Mouse (Mus musculus): ENCODE measurements around the gene Ggta1. TPM values are rescaled to one million over a fixed set of nuclear protein-coding genes. Genes with fewer than 3 reads are reported as not detected.

Ggta1 gene
- polyA plus RNA-seq, 1 experiment from 2014 or later = 33.5 TPM

DNA sequence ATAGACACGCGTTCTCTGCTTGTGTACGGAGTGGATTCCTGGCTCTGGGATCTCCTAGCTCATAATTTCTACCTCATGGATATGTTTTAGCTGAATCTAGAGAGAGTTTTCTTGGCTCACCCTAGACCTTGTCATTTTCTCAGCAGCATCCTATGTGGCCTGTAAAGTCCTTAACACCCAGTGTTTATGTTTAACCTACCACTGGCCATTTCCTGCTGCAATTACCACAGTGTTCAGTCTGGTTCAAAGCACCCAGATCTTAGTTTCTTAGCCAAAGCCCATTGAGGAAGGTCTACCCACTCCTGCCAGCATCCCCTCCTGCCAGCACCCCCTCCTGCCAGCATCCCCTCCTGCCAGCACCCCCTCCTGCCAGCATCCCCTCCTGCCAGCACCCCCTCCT, 50.2 kb downstream of the Ggta1 start:
- H3K27ac ChIP-seq (replicated peaks) = no peak overlapping the region
- ATAC-seq (ENCODE audit: insufficient number of reproducible peaks, low FRiP score, low TSS enrichment, low read depth) = no peak
- peaks cover 23% of the 10 kb centered on the region; the same call in 1 of the 2 replicates for H3K36me3 ChIP-seq
- H3K4me3 ChIP-seq (replicated peaks) = no peak overlapping the region
- H3K4me1 ChIP-seq = no peaks in the 10 kb centered on the region
- no peaks in the 10 kb centered on the region for H3K27me3 ChIP-seq
- 90% methylated on average over 3 of the region's 3 CpGs for WGBS
- no peak overlapping the region for H3K9ac ChIP-seq
- no peak overlapping the region for H3K4me2 ChIP-seq (replicated peaks)
- no peaks in the 10 kb centered on the region for H3K9me3 ChIP-seq (replicated peaks)

DNA sequence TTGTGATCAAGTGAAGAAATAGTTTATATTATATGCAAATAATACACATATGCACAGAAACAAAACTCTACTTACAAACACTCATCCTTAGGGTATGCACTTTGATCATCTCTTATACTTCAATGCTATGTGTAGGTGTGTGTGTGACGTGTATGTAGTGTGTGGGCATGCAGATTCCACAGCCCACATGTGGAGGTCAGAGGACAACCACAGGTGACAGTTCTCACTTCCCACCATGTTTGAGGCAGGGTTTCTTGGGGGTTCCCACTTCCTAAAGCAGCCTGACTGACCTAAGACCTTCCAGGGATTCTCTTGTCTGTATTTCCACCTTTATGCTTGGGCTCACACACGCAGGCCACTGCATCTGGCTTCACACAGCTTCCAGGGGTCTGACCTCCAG, 50.8 kb downstream of the Ggta1 start:
- WGBS = 78% methylated on average over 2 of the region's 2 CpGs
- Histone ChIP-seq H3K9me3 (replicated peaks) (no peaks in the 10 kb centered on the region), H3K4me2 (replicated peaks) (no peak overlapping the region), H3K27ac (replicated peaks) (no peak overlapping the region), H3K36me3 (peaks cover 24% of the 10 kb centered on the region; the same call in 1 of the 2 replicates), H3K27me3 (no peaks in the 10 kb centered on the region), H3K4me3 (replicated peaks) (no peak overlapping the region), H3K9ac (no peak overlapping the region), H3K4me1 (no peaks in the 10 kb centered on the region)
- ATAC-seq (ENCODE audit: insufficient number of reproducible peaks, low FRiP score, low TSS enrichment, low read depth) = no peak

DNA sequence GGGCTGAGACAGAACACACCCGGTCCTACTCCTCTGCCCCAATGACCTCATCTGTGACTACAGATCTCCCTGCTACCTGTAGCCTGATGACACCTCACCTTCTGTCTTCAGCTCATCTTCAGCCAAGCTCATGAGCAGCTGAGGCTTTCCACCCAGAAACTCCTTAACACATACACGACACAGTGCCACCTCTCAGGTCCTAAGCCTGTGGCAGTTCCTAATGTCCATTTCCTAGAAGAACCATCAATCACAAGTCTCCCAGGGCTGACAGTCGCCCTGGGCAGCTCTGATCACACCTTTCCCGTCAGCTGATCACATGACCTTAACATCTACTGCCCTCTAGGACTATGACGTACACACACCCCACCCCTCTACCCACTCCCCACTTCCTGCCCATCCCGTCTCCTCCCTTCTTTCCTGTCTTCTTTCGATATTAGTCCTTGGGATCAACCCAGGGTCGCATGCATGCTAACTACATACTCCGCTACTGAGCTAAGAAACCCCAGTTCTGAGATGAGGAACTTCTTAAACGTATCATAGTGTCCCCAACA, 51.3 kb downstream of the Ggta1 start:
- Histone ChIP-seq H3K27me3 (no peaks in the 10 kb centered on the region), H3K9ac (no peak overlapping the region), H3K36me3 (peaks cover 30% of the 10 kb centered on the region; the same call in 1 of the 2 replicates), H3K4me2 (replicated peaks) (no peak overlapping the region), H3K4me1 (no peaks in the 10 kb centered on the region), H3K9me3 (replicated peaks) (no peaks in the 10 kb centered on the region), H3K4me3 (replicated peaks) (no peak overlapping the region), H3K27ac (replicated peaks) (no peak overlapping the region)
- 70% methylated on average over 10 of the region's 10 CpGs for WGBS
- no peak for ATAC-seq (ENCODE audit: insufficient number of reproducible peaks, low FRiP score, low TSS enrichment, low read depth)

DNA sequence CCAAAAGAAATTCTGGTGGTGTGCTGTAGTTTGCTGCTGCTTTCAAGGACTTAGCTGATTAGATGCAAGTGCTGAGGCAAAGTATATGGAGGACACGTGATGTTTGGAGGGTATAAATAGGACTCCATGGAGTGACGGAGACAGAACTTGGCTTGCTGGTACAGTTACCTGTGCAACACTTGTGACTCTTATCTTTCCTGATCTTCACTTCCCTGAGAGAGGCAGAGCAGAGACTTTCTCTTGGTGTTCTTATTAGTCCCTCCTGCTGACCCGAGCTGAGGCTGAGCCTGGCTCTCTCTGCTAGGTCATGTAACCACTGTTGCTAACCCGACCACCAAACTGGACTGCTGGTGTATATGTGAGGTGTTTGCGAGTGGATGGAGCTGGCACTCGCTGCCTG, 53.6 kb downstream of the Ggta1 start:
- Histone ChIP-seq H3K9me3 (replicated peaks) (no peaks in the 10 kb centered on the region), H3K36me3 (peaks cover 37% of the 10 kb centered on the region; the same call in 1 of the 2 replicates), H3K4me2 (replicated peaks) (no peak overlapping the region), H3K27me3 (no peaks in the 10 kb centered on the region), H3K4me1 (no peaks in the 10 kb centered on the region), H3K4me3 (replicated peaks) (no peak overlapping the region), H3K9ac (no peak overlapping the region), H3K27ac (replicated peaks) (no peak overlapping the region)
- 91% methylated on average over 6 of the region's 6 CpGs for WGBS
- ATAC-seq (ENCODE audit: insufficient number of reproducible peaks, low FRiP score, low TSS enrichment, low read depth) = no peak

DNA sequence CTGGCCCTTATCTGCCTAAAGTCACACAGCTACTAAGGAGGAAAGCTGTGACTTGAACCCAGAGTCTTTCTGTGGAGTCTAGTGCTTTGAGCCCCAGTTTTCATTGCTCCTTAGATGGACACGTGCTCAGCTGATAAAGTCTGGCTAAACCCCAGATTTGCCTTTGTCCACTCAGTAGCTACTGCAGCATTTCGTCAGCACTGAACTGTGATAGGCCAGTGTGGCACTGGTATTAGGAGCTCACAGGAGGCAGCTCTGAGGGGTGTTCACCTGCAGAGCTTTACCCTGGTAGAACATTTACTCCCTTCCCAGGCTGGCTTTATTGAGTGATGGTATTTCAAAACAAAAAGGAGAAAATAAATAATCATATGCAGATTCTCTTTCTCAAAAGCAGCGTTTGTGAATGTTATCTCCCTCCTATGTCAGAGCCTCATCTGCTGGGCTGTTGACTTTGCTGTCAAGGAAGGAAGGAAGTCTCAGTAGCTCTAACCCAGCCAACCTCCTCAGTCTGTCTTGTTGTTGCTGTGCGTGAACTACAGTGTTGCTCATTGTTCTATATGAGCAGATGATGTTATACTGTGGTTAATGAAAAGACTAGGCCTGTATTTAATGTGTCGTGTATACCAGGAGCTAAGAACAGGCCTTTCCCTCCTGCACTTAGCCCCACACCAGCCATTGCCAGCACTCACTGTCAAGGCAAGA, 54.5 kb downstream of the Ggta1 start:
- Histone ChIP-seq H3K9ac (no peak overlapping the region), H3K9me3 (replicated peaks) (no peaks in the 10 kb centered on the region), H3K4me1 (no peaks in the 10 kb centered on the region), H3K36me3 (peaks cover 40% of the 10 kb centered on the region; the same call in 1 of the 2 replicates), H3K4me3 (replicated peaks) (no peak overlapping the region), H3K27me3 (no peaks in the 10 kb centered on the region), H3K4me2 (replicated peaks) (no peak overlapping the region), H3K27ac (replicated peaks) (no peak overlapping the region)
- 73% methylated on average over 5 of the region's 5 CpGs for WGBS
- ATAC-seq (ENCODE audit: insufficient number of reproducible peaks, low FRiP score, low TSS enrichment, low read depth) = no peak

DNA sequence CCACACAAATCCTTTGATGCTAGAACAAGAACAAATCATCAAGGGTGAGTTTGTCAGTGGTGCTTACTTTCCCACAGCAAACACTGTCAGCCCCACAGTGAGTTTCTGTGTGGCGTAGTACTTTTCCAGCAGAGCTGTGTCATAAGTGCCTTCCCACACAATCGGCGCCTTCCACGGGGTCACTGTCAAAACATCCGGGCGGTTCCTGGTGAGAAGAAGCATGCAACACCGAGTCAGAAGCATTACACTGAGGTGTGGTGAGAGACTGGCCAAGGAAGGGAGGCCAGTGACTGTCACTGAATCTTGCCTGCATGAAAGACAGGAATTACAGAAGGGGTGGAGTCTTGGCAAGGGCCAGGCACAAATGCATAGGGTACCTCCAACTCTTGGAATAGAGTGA, 55.2 kb downstream of the Ggta1 start:
- peaks cover 40% of the 10 kb centered on the region; the same call in 1 of the 2 replicates for H3K36me3 ChIP-seq
- H3K4me1 ChIP-seq = no peaks in the 10 kb centered on the region
- no peak overlapping the region for H3K9ac ChIP-seq
- no peak overlapping the region for H3K4me3 ChIP-seq (replicated peaks)
- no peaks in the 10 kb centered on the region for H3K27me3 ChIP-seq
- no peak overlapping the region for H3K4me2 ChIP-seq (replicated peaks)
- no peaks in the 10 kb centered on the region for H3K9me3 ChIP-seq (replicated peaks)
- ATAC-seq (ENCODE audit: insufficient number of reproducible peaks, low FRiP score, low TSS enrichment, low read depth) = no peak
- H3K27ac ChIP-seq (replicated peaks) = no peak overlapping the region
- 82% methylated on average over 7 of the region's 7 CpGs for WGBS

DNA sequence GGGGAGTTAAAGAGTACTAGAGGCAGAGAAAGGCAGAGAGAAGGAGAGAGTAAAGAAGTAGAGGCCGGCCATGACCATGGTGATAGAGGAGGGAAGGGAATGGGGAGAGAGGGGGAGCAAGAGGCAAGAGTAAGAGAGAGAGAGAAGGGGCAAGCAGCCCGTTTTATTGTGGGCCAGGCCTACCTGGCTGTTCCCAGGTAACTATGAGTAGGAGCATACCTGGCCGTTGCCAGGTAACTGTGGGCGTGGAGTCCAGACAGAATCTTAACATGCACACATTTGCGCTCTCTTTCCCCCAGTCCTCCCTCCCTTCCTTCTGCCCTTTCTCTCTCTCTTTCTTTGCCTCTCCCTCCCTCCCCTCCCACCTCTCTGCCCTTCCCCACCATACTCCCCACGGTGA, 55.8 kb downstream of the Ggta1 start:
- WGBS = 77% methylated on average over 6 of the region's 6 CpGs
- ATAC-seq (ENCODE audit: insufficient number of reproducible peaks, low FRiP score, low TSS enrichment, low read depth) = no peak
- no peaks in the 10 kb centered on the region for H3K9me3 ChIP-seq (replicated peaks)
- H3K27me3 ChIP-seq = no peaks in the 10 kb centered on the region
- H3K36me3 ChIP-seq = peaks cover 39% of the 10 kb centered on the region
- H3K9ac ChIP-seq = no peak overlapping the region
- H3K4me1 ChIP-seq = no peaks in the 10 kb centered on the region
- no peak overlapping the region for H3K27ac ChIP-seq (replicated peaks)
- no peak overlapping the region for H3K4me2 ChIP-seq (replicated peaks)
- no peak overlapping the region for H3K4me3 ChIP-seq (replicated peaks)

DNA sequence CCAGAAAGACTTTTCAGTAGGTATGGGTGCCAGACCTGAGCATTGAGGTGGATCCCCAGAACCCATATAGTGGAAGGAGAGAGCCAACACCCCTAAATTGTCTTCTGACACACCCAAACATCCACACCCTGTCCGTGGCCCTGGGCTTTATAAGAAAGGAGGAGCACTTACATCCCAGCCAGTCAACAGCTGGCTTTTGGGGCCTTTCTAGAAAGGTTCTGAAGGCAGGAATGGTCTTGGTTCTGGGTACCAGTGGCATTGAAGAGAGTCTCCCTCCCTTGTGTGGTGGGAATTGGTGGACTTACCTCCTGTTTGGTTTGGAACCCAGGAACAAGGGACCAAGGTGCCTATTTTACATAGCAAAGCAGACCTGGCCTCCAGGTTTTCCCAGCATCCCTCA, 56.4 kb downstream of the Ggta1 start:
- no peak overlapping the region for H3K9ac ChIP-seq
- peaks cover 44% of the 10 kb centered on the region for H3K36me3 ChIP-seq
- no peaks in the 10 kb centered on the region for H3K27me3 ChIP-seq
- no peak overlapping the region for H3K4me3 ChIP-seq (replicated peaks)
- no peak overlapping the region for H3K27ac ChIP-seq (replicated peaks)
- H3K9me3 ChIP-seq (replicated peaks) = no peaks in the 10 kb centered on the region
- ATAC-seq (ENCODE audit: insufficient number of reproducible peaks, low FRiP score, low TSS enrichment, low read depth) = no peak
- no peak overlapping the region for H3K4me2 ChIP-seq (replicated peaks)
- 60% methylated on average over 1 of the region's 1 CpGs for WGBS
- no peaks in the 10 kb centered on the region for H3K4me1 ChIP-seq

DNA sequence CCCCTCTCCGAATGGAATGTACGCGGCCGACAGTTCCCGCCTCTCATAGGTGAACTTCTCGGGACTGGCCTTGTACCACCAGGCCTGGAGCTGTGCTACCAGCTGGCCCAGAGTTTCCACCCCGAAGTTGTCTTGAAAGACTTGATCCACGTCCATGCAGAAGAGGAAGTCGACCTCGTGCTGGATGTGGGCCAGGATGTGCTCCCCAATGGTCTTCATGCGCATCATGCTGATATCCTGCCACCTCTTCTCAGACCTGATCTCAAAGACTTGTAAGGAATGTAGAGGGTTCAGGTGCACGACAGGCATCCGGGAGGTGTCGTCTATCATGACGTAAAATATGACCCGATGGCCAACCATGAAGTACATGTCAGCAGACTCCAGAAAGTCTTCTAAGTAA, 60.6 kb downstream of the Ggta1 start:
- H3K9me3 ChIP-seq (replicated peaks) = no peaks in the 10 kb centered on the region
- H3K9ac ChIP-seq = no peak overlapping the region
- no peak overlapping the region for H3K27ac ChIP-seq (replicated peaks)
- no peak overlapping the region for H3K4me2 ChIP-seq (replicated peaks)
- no peak overlapping the region for H3K4me3 ChIP-seq (replicated peaks)
- whole genome bisulfite sequencing = 90% methylated on average over 16 of the region's 16 CpGs
- no peaks in the 10 kb centered on the region for H3K27me3 ChIP-seq
- ATAC-seq (ENCODE audit: insufficient number of reproducible peaks, low FRiP score, low TSS enrichment, low read depth) = no peak
- H3K4me1 ChIP-seq = peaks cover 10% of the 10 kb centered on the region; the same call in 1 of the 2 replicates
- H3K36me3 ChIP-seq = peaks cover 36% of the 10 kb centered on the region

DNA sequence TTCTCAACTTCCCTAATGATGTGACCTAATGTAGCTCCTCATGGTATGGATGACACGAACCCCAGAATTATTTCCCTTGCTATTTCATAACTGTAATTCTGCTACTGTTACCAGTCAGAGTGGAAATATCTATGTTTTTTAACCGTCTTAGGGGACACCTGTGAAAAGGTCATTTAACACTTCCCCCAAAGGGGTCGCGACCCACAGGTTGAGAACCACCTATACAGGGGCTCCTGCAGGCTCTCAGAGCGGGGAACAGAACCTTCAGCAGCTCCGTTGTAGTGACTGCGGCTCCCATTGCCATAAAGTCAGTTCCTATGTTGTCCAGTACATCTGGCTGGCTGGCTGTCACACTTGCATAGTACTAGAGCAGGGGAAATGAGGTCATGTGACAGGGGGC, 62.3 kb downstream of the Ggta1 start:
- no peak overlapping the region for H3K4me2 ChIP-seq (replicated peaks)
- peaks cover 21% of the 10 kb centered on the region for H3K36me3 ChIP-seq
- 85% methylated on average over 7 of the region's 7 CpGs for WGBS
- peaks cover 16% of the 10 kb centered on the region for H3K4me1 ChIP-seq
- no peaks in the 10 kb centered on the region for H3K27me3 ChIP-seq
- no peak for ATAC-seq (ENCODE audit: insufficient number of reproducible peaks, low FRiP score, low TSS enrichment, low read depth)
- no peaks in the 10 kb centered on the region for H3K9me3 ChIP-seq (replicated peaks)
- H3K4me3 ChIP-seq (replicated peaks) = no peak overlapping the region
- no peak overlapping the region for H3K9ac ChIP-seq
- H3K27ac ChIP-seq (replicated peaks) = no peak overlapping the region

DNA sequence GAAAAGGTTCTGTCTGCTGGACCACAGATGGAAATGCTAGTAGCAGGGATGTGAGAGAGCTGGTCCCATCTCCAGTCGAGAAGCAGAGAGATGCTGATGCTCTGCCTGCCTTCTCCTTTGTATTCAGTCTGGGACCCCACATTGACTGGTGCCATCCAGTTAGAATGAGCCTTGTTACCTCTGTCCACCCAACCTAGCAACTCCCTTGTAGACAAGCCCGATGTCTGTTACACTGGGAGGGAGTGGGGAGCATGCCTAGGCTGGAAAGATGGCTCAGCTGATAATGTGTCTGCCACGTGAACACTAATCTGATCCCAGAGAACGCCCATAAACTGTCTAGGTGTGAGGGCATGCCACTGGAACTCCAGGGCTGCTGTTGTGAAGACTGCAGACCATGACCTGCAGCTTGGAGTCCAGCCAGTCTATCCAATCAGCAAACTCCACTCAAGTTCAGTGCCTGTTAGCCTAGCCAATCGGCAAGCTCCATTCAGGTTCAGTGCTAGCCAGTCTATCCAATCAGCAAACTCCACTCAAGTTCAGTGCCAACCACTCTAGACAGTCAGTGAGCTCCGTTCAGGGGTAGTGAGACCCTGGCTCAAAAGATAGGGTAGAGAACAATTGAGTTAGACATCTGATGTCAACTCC, 64.7 kb downstream of the Ggta1 start:
- no peak overlapping the region for H3K9ac ChIP-seq
- no peak overlapping the region for H3K4me2 ChIP-seq (replicated peaks)
- ATAC-seq (ENCODE audit: insufficient number of reproducible peaks, low FRiP score, low TSS enrichment, low read depth) = no peak
- H3K27me3 ChIP-seq = no peaks in the 10 kb centered on the region
- H3K4me1 ChIP-seq = peaks cover 16% of the 10 kb centered on the region
- H3K9me3 ChIP-seq (replicated peaks) = no peaks in the 10 kb centered on the region
- WGBS = 73% methylated on average over 6 of the region's 6 CpGs
- no peak overlapping the region for H3K27ac ChIP-seq (replicated peaks)
- peaks cover 19% of the 10 kb centered on the region for H3K36me3 ChIP-seq
- H3K4me3 ChIP-seq (replicated peaks) = no peak overlapping the region
